Mouse (Mus musculus): ENCODE measurements around the gene Med27. TPM values are rescaled to one million over a fixed set of nuclear protein-coding genes. Genes with fewer than 3 reads are reported as not detected.

Med27 gene
- polyA plus RNA-seq, 1 experiment from 2014 or later = 40.6 TPM

DNA sequence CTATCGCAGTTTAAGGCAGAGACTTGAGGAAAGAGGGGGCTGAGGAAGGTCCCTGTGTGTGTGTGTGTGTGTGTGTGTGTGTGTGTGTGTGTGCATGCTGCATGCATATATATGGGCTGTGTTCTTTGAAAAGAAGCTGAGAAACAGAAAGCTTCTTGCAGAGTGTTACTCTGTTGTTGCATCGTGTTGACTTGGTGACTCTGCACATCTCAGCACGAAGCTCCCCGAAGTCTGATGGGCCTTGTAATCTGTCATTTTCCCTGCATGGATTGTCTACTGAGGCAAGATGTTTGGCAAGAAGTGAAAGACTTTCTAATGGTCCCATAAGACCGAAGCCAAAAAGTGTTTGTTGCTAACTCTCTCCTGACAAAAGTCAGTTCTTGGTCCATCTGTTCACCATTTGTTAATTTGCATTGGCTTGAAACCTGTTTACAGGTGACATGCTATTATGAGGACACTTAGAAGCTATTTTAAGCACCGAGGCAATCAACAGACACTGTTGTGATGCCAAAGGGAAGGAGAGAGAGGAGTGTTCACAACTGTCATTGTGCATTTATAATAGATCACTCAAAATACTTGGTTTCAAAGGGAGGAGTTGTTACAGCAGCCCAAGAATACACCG is 68.3 kb downstream of the Med27 start:
- no peak for ATAC-seq (replicated peaks; ENCODE audit: insufficient number of reproducible peaks, low FRiP score, low TSS enrichment)
- no peak overlapping the region for H3K27ac ChIP-seq (ENCODE audit: low read depth, low read length)
- H3K4me2 ChIP-seq = no peak overlapping the region
- no peak overlapping the region for H3K9ac ChIP-seq (ENCODE audit: low read depth, low read length)
- no peaks in the 10 kb centered on the region for H3K27me3 ChIP-seq (ENCODE audit: control insufficient read depth, insufficient read depth, low read length)
- H3K4me1 ChIP-seq (ENCODE audit: control insufficient read depth, insufficient read depth, low read length) = peaks cover 14% of the 10 kb centered on the region
- WGBS (ENCODE audit: insufficient replicate concordance) = 79% methylated on average over 7 of the region's 7 CpGs
- no peaks in the 10 kb centered on the region for H3K36me3 ChIP-seq (ENCODE audit: control insufficient read depth, insufficient read depth, low read length)
- no peaks in the 10 kb centered on the region for H3K9me3 ChIP-seq (replicated peaks; ENCODE audit: control insufficient read depth, low read length)
- no peak overlapping the region for H3K4me3 ChIP-seq (ENCODE audit: low read depth, low read length)

DNA sequence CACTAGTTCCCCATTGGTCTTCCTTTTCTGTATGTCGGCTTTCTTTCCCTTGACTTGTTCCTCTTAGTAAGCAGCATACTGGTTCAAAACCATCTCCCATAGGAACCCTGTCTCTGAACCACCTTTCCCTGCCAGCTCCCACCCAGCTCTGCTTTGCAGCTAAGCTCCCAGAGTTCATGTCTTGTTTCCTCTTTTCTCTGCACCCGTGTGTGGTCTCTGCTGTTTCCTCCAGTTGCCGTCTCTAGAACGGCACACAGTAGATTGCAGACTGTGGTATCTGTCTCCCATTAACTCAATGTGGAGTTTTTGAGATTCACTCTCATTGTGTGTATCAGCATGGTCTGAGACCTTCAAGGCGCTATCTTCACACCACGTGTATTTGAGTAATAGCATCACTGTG is 71.9 kb downstream of the Med27 start:
- H3K9me3 ChIP-seq (replicated peaks; ENCODE audit: control insufficient read depth, low read length) = no peaks in the 10 kb centered on the region
- 61% methylated on average over 6 of the region's 6 CpGs for WGBS (ENCODE audit: insufficient replicate concordance)
- no peak overlapping the region for H3K27ac ChIP-seq (ENCODE audit: low read depth, low read length)
- no peaks in the 10 kb centered on the region for H3K27me3 ChIP-seq (ENCODE audit: control insufficient read depth, insufficient read depth, low read length)
- ATAC-seq (replicated peaks; ENCODE audit: insufficient number of reproducible peaks, low FRiP score, low TSS enrichment) = no peak
- peaks cover 15% of the 10 kb centered on the region for H3K4me1 ChIP-seq (ENCODE audit: control insufficient read depth, insufficient read depth, low read length)
- no peak overlapping the region for H3K4me2 ChIP-seq
- no peak overlapping the region for H3K9ac ChIP-seq (ENCODE audit: low read depth, low read length)
- no peaks in the 10 kb centered on the region for H3K36me3 ChIP-seq (ENCODE audit: control insufficient read depth, insufficient read depth, low read length)
- H3K4me3 ChIP-seq (ENCODE audit: low read depth, low read length) = no peak overlapping the region

DNA sequence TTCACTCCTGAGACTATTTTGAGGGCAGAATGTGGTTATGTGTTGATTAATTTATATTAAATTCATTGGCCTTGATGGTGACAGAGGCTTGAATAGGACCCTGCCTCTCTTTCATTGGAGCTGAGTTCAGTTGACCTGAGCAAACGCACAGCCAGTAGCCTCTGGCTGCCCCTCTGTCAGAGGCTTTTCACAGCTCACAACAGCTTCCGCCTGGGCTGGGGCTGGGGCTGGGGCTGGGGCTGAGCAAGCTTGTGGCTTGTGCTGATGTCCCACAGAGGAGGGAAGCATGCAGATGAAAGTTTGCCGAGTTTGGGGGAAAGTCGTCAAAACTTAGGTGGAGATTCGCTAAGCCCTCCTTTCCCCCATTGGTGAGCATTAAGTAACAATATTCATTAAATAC is 72.8 kb downstream of the Med27 start:
- no peak overlapping the region for H3K9ac ChIP-seq (ENCODE audit: low read depth, low read length)
- no peaks in the 10 kb centered on the region for H3K36me3 ChIP-seq (ENCODE audit: control insufficient read depth, insufficient read depth, low read length)
- H3K27me3 ChIP-seq (ENCODE audit: control insufficient read depth, insufficient read depth, low read length) = no peaks in the 10 kb centered on the region
- 37% methylated on average over 5 of the region's 5 CpGs for WGBS (ENCODE audit: insufficient replicate concordance)
- no peak for ATAC-seq (replicated peaks; ENCODE audit: insufficient number of reproducible peaks, low FRiP score, low TSS enrichment)
- peaks cover 15% of the 10 kb centered on the region for H3K4me1 ChIP-seq (ENCODE audit: control insufficient read depth, insufficient read depth, low read length)
- no peak overlapping the region for H3K27ac ChIP-seq (ENCODE audit: low read depth, low read length)
- H3K4me3 ChIP-seq (ENCODE audit: low read depth, low read length) = no peak overlapping the region
- H3K9me3 ChIP-seq (replicated peaks; ENCODE audit: control insufficient read depth, low read length) = no peaks in the 10 kb centered on the region
- no peak overlapping the region for H3K4me2 ChIP-seq

DNA sequence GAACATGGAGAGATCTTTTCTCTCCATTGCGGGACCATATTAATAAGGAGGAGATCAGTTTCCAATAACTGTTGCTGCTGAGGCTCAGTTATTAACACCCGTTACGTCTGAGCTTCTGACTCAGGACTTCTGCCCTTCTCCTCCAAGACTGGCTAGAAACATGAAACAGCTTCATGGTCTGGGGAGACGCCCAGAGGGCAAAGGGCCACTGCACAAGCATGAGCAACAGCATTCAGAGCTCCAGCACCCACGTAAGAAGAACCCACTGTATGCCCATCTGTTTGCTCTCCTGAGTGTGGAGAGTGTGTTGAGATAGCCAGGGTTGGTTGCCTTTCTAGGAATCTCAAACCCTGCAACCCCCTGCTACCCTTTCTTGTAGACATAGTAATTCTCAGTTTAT is 73.3 kb downstream of the Med27 start:
- Histone ChIP-seq H3K9ac (ENCODE audit: low read depth, low read length) (no peak overlapping the region), H3K36me3 (ENCODE audit: control insufficient read depth, insufficient read depth, low read length) (no peaks in the 10 kb centered on the region), H3K27ac (ENCODE audit: low read depth, low read length) (no peak overlapping the region), H3K27me3 (ENCODE audit: control insufficient read depth, insufficient read depth, low read length) (no peaks in the 10 kb centered on the region), H3K9me3 (replicated peaks; ENCODE audit: control insufficient read depth, low read length) (no peaks in the 10 kb centered on the region), H3K4me1 (ENCODE audit: control insufficient read depth, insufficient read depth, low read length) (peaks cover 15% of the 10 kb centered on the region), H3K4me3 (ENCODE audit: low read depth, low read length) (no peak overlapping the region), H3K4me2 (no peak overlapping the region)
- no peak for ATAC-seq (replicated peaks; ENCODE audit: insufficient number of reproducible peaks, low FRiP score, low TSS enrichment)
- WGBS (ENCODE audit: insufficient replicate concordance) = 79% methylated on average over 5 of the region's 5 CpGs

DNA sequence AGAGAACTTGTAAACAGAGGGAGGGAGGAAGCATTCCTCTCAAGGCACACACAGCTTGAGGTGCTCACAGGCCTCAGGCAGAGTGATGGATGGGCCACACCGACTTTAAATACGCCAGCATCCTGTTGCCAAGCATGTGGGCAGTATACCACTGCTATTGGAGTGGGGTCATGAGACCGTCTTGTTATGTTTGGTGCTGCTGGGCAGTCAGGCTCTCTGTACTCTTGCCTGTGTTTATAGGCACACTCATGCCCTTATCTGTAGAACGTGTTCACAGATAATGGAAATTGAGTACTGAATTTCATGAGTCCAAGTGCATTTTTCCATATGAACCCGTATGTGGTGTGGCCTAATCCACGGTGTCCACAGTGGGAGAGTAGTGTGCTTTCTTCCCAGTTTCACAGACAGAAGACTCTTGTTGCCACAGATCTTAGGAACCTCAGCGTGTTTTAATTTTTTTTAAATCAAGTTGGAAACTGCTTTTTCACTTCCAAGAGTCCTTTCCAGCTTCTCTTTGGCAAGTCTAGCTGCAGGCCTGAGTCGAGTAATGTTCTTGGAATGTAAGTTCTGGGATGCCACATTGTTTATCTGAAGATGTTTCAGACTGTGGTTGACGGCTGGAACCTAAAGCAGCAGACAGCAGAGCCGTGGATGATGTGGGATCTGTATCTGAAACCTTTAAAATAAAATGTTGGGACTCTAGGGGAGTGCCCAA is 75.7 kb downstream of the Med27 start:
- Histone ChIP-seq H3K4me2 (no peak overlapping the region), H3K27ac (ENCODE audit: low read depth, low read length) (no peak overlapping the region), H3K4me3 (ENCODE audit: low read depth, low read length) (no peak overlapping the region), H3K4me1 (ENCODE audit: control insufficient read depth, insufficient read depth, low read length) (peaks cover 11% of the 10 kb centered on the region), H3K36me3 (ENCODE audit: control insufficient read depth, insufficient read depth, low read length) (no peaks in the 10 kb centered on the region), H3K9me3 (replicated peaks; ENCODE audit: control insufficient read depth, low read length) (no peaks in the 10 kb centered on the region), H3K27me3 (ENCODE audit: control insufficient read depth, insufficient read depth, low read length) (no peaks in the 10 kb centered on the region), H3K9ac (ENCODE audit: low read depth, low read length) (no peak overlapping the region)
- 57% methylated on average over 10 of the region's 10 CpGs for WGBS (ENCODE audit: insufficient replicate concordance)
- no peak for ATAC-seq (replicated peaks; ENCODE audit: insufficient number of reproducible peaks, low FRiP score, low TSS enrichment)

DNA sequence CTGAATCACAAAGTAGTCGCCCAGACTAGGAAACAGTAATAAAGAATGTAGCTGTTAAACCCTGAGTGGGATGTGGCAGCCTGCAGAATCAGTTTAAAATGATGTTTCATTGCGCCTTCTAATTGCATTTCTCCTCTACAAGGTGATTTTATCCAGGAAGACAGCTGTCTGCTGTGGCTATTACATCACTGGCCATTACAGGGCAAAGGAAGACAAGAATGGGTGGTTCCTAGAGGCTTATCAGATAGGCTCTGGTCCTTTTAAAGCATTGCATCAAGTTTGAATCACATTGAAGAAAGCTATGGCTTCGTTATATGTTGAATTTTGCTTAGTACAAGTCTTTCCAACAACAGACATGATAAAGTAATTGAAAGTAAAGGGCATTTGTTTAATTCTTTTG is 76.4 kb downstream of the Med27 start:
- Histone ChIP-seq H3K9me3 (replicated peaks; ENCODE audit: control insufficient read depth, low read length) (no peaks in the 10 kb centered on the region), H3K27ac (ENCODE audit: low read depth, low read length) (no peak overlapping the region), H3K4me1 (ENCODE audit: control insufficient read depth, insufficient read depth, low read length) (peaks cover 11% of the 10 kb centered on the region), H3K9ac (ENCODE audit: low read depth, low read length) (no peak overlapping the region), H3K36me3 (ENCODE audit: control insufficient read depth, insufficient read depth, low read length) (no peaks in the 10 kb centered on the region), H3K4me3 (ENCODE audit: low read depth, low read length) (no peak overlapping the region), H3K4me2 (no peak overlapping the region), H3K27me3 (ENCODE audit: control insufficient read depth, insufficient read depth, low read length) (no peaks in the 10 kb centered on the region)
- ATAC-seq (replicated peaks; ENCODE audit: insufficient number of reproducible peaks, low FRiP score, low TSS enrichment) = no peak
- 70% methylated on average over 3 of the region's 3 CpGs for WGBS (ENCODE audit: insufficient replicate concordance)

DNA sequence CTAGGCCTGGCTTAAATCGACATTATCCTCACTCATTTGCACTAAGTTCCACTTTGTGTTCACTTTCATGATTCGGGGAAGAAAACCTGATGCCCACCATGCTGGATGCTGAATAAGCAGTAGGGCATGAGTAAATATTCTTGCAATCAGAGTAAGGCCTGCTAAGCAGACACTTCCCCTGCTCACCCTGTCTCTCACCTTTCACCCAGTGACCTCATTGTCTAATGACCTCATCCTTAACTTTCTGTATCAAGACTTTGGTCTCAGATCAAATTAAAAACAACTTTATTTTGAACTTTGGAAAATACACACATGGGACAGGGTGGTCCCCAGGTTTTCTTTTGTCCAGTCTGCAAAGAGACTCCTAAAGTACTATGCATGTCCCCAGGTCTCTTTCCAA is 78.8 kb downstream of the Med27 start:
- H3K4me1 ChIP-seq (ENCODE audit: control insufficient read depth, insufficient read depth, low read length) = peaks cover 11% of the 10 kb centered on the region

DNA sequence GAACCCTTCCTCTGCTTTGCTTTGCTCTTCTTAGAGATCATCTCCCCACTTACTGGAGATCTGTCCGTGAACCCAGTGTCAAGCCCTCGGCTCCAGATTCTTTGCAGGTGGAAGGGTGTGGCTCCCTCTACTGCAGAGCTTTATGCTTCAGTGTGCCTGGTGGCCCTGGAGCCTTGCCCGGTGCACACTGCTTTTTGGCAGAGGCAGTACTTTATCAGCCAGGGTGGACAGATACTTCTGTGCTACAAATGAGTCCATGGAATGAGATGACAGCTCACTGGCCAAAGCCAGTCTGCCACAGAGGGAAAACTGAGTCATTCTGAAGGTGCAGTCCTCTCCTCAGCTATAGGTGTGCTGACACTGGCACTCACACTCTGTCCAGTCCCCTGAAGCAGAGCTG is 80.1 kb downstream of the Med27 start:
- no peaks in the 10 kb centered on the region for H3K36me3 ChIP-seq (ENCODE audit: control insufficient read depth, insufficient read depth, low read length)
- H3K4me1 ChIP-seq (ENCODE audit: control insufficient read depth, insufficient read depth, low read length) = peaks cover 11% of the 10 kb centered on the region
- no peak overlapping the region for H3K27ac ChIP-seq (ENCODE audit: low read depth, low read length)
- ATAC-seq (replicated peaks; ENCODE audit: insufficient number of reproducible peaks, low FRiP score, low TSS enrichment) = no peak
- 60% methylated on average over 3 of the region's 3 CpGs for WGBS (ENCODE audit: insufficient replicate concordance)
- no peaks in the 10 kb centered on the region for H3K27me3 ChIP-seq (ENCODE audit: control insufficient read depth, insufficient read depth, low read length)
- H3K9ac ChIP-seq (ENCODE audit: low read depth, low read length) = no peak overlapping the region
- no peaks in the 10 kb centered on the region for H3K9me3 ChIP-seq (replicated peaks; ENCODE audit: control insufficient read depth, low read length)
- no peak overlapping the region for H3K4me3 ChIP-seq (ENCODE audit: low read depth, low read length)
- H3K4me2 ChIP-seq = no peak overlapping the region

More for the DNA sequence above, 78.8 kb downstream of the Med27 start:
- H3K27ac ChIP-seq (ENCODE audit: low read depth, low read length) = no peak overlapping the region
- no peak overlapping the region for H3K4me3 ChIP-seq (ENCODE audit: low read depth, low read length)
- H3K27me3 ChIP-seq (ENCODE audit: control insufficient read depth, insufficient read depth, low read length) = no peaks in the 10 kb centered on the region
- ATAC-seq (replicated peaks; ENCODE audit: insufficient number of reproducible peaks, low FRiP score, low TSS enrichment) = no peak
- no peaks in the 10 kb centered on the region for H3K9me3 ChIP-seq (replicated peaks; ENCODE audit: control insufficient read depth, low read length)
- H3K4me2 ChIP-seq = no peak overlapping the region
- H3K36me3 ChIP-seq (ENCODE audit: control insufficient read depth, insufficient read depth, low read length) = no peaks in the 10 kb centered on the region
- WGBS (ENCODE audit: insufficient replicate concordance) = 73% methylated on average over 2 of the region's 2 CpGs
- no peak overlapping the region for H3K9ac ChIP-seq (ENCODE audit: low read depth, low read length)

DNA sequence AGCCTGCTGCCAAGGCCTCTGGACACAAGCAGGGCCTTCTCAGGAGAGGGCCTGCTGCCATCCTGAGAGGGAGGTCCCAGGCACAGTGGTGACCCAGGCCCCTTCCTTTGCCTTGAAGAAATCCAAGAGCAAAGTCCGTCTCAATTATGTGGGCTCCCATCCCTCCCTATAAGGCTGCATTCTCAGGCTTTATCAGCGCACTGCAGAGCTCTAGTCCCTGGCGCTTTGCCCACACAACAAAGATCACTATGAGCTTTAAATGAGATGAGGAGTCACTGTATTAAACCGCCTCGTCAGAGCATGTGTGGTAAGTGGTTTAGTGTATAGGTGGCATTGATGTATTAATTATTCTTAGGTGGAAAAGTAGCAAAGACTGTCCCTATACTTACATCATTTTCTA is 85.9 kb downstream of the Med27 start:
- no peaks in the 10 kb centered on the region for H3K27me3 ChIP-seq (ENCODE audit: control insufficient read depth, insufficient read depth, low read length)
- peaks cover 10% of the 10 kb centered on the region; the same call in 1 of the 2 replicates for H3K4me1 ChIP-seq (ENCODE audit: control insufficient read depth, insufficient read depth, low read length)
- no peak for ATAC-seq (replicated peaks; ENCODE audit: insufficient number of reproducible peaks, low FRiP score, low TSS enrichment)
- no peak overlapping the region for H3K4me3 ChIP-seq (ENCODE audit: low read depth, low read length)
- no peak overlapping the region for H3K9ac ChIP-seq (ENCODE audit: low read depth, low read length)
- WGBS (ENCODE audit: insufficient replicate concordance) = 58% methylated on average over 5 of the region's 5 CpGs
- H3K4me2 ChIP-seq = no peak overlapping the region
- H3K36me3 ChIP-seq (ENCODE audit: control insufficient read depth, insufficient read depth, low read length) = no peaks in the 10 kb centered on the region
- no peak overlapping the region for H3K27ac ChIP-seq (ENCODE audit: low read depth, low read length)
- no peaks in the 10 kb centered on the region for H3K9me3 ChIP-seq (replicated peaks; ENCODE audit: control insufficient read depth, low read length)

Measured in heart, embryonic 11.5 days (tissue).